8 mouse cellular contexts compared by ENCODE assay signal in the genomic region with DNA sequence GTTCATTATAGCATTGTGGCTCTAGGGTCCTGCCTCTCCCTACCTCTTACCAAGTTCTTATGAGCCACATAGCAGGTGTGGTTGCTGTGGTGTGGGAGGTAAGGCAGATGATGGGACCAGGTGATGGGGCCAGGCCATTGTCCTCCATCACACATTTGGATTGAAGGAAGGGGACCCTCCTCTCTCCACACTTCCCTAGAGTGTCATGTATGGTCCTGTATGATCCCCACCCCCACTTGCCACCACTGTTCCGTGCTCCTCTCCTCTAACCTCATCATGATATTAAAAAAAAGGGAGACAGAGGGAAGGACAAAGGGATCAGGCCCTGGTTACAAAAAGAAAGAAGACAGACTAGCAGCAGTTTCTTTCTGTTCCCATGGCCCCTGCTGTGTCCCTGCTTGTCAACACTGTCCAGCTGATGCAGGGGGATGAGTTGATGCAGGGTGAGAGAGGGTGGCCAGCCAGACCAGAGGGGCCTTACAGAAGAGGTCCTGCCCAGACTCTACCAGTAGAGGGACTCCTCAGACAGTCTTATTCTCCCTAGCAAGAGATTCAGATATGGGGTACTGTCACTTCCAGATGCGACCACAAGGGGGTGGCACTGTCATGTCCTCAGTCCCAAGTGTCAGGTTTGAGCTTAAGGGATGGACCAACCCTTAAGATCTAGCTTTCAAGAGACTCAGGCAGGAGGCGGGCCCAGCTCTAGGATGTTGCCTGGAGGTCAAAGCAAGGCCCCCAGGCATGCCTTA. TPM values are rescaled to one million over a fixed set of nuclear protein-coding genes. Genes with fewer than 3 reads are reported as not detected.
A peak's percentile ranks its signal among the peaks of the same experiment; 100 is the strongest.
DNase-seq lines count a peak whose midpoint lies in the region; ATAC-seq and TF ChIP-seq lines count a peak whose summit lies in the region.

No protein-coding gene starts in this region.

- peak; percentile 94 for TF ChIP-seq CTCF in layer of hippocampus, adult 2 months (conservative IDR thresholded peaks at IDR 0.05)
- TF ChIP-seq CTCF in lung, adult 2 months (IDR thresholded peaks at IDR 0.05; ENCODE audit: insufficient read depth, low read length) = peak; percentile 77
- peak; percentile 15; the same call in 1 of the 2 replicates for TF ChIP-seq CTCF in olfactory bulb, adult 2 months (IDR thresholded peaks at IDR 0.05; ENCODE audit: insufficient read depth, low read depth, low read length)

- ATAC-seq in hematopoietic stem cell, adult 5-6 weeks (replicated peaks in 1 of 2; ENCODE audit: insufficient read depth in 1 of 2, low FRiP score in 2 of 2, low TSS enrichment in 1 of 2, low read depth in 1 of 2, poor library complexity in 2 of 2, severe bottlenecking in 2 of 2) = peak; percentile 71 to 75

- no peaks in the 10 kb centered on the region for H3K4me1 ChIP-seq in lung, adult 2 months (ENCODE audit: control insufficient read depth, insufficient read depth, low read length)
- 0 out of 2 replicates have a peak, but pooled peaks cover 2% of the 10 kb centered on the region for H3K4me1 ChIP-seq in olfactory bulb, adult 2 months (ENCODE audit: control insufficient read depth, insufficient read depth, low read length)

- H3K27ac ChIP-seq in layer of hippocampus, adult 2 months = no peak overlapping the region
- no peak overlapping the region for H3K27ac ChIP-seq in olfactory bulb, adult 2 months (ENCODE audit: insufficient read depth, low read depth, low read length)

- 19% methylated on average over 3 of the region's 3 CpGs for WGBS in lung, adult 2 months
- 29% methylated on average over 3 of the region's 3 CpGs for WGBS in olfactory bulb, adult 2 months

- DNase-seq in MN1 (ENCODE audit: low spot score) = peak; percentile 87
- DNase-seq in cerebellum, adult 18-20 months = peak; percentile 69 to 70
- DNase-seq in forelimb bud, embryonic 11.5 days (ENCODE audit: low read depth, low spot score) = peak; percentile 83
- peak; percentile 72 to 85 for DNase-seq in layer of hippocampus, adult 2 months (ENCODE audit: low spot score in 2 of 2)
- peak; percentile 34 for DNase-seq in lung, adult 2 months
- peak; percentile 49 for DNase-seq in testis, postnatal 14 days (ENCODE audit: low spot score)

- no peak for TF ChIP-seq POLR2A in lung, adult 2 months (IDR thresholded peaks at IDR 0.05; ENCODE audit: borderline replicate concordance, extremely low read depth, low read depth, low read length)
- no peak for TF ChIP-seq POLR2A in olfactory bulb, adult 2 months (IDR thresholded peaks at IDR 0.05; ENCODE audit: insufficient read depth, low read depth, low read length)

- H3K4me3 ChIP-seq in layer of hippocampus, adult 2 months = no peak overlapping the region
- H3K4me3 ChIP-seq in lung, adult 2 months (replicated peaks; ENCODE audit: extremely low read depth, low read depth, low read length) = no peak overlapping the region
- H3K4me3 ChIP-seq in olfactory bulb, adult 2 months (ENCODE audit: insufficient read depth, low read depth, low read length) = no peak overlapping the region

RNA-seq across cellular contexts. Expression of a gene that starts 4.9 kb away (rescaled TPM):
- total RNA-seq in hematopoietic stem cell, adult 5-6 weeks (2017) = not detected in 2 replicates
- 1 to 10 TPM in 1 of 2 experiments, under 1 TPM in 1; 0.93 to 2.1 TPM for total RNA-seq in layer of hippocampus, adult 2 months (2021)
- 0.54 and 0.66 TPM in 2 replicates for polyA plus RNA-seq in lung, adult 2 months (2012; rRNA removed)
- polyA plus RNA-seq in olfactory bulb, adult 2 months (2012; ENCODE audit: insufficient read depth, insufficient read length, low replicate concordance, missing spikeins) = not detected in 2 replicates

RNA-seq across cellular contexts. Expression of a gene that starts 37.9 kb away (rescaled TPM):
- total RNA-seq in hematopoietic stem cell, adult 5-6 weeks (2017) = 1.5 and 2.6 TPM in 2 replicates
- total RNA-seq in layer of hippocampus, adult 2 months (2021) = 10 to 100 TPM in 1 of 2 experiments, 1 to 10 TPM in 1; 8.3 to 13.5 TPM
- polyA plus RNA-seq in lung, adult 2 months (2012; rRNA removed) = 0.70 and 0.76 TPM in 2 replicates
- not detected in 2 replicates for polyA plus RNA-seq in olfactory bulb, adult 2 months (2012; ENCODE audit: insufficient read depth, insufficient read length, low replicate concordance, missing spikeins)

Comparison
In these comparisons a context has a peak if more than half of its experiments do, and no peak if none do; other contexts are left out.
1. DNase-seq: peak in every context shown above with its lines; median percentile 87 in MN1; 83 in forelimb bud, embryonic 11.5 days; 78 in layer of hippocampus, adult 2 months; 70 in cerebellum, adult 18-20 months; 49 in testis, postnatal 14 days; 34 in lung, adult 2 months.
2. CTCF ChIP-seq: peak in every context shown above with its lines; median percentile 94 in layer of hippocampus, adult 2 months; 77 in lung, adult 2 months; 15 in olfactory bulb, adult 2 months.